Mouse (Mus musculus) common myeloid progenitor, adult 5-6 weeks (primary cell): Measurements from ENCODE around the gene Safb2. TPM values are rescaled to one million over a fixed set of nuclear protein-coding genes. Genes with fewer than 3 reads are reported as not detected.

ENCODE experiments used
- ATAC-seq: replicated peaks from 2 replicates; pipeline ENCODE4 v1.8.0; 2016; ENCODE audit warnings: low read depth, mild to moderate bottlenecking, moderate TSS enrichment, inconsistent platforms; ENCODE audit not compliant: poor library complexity, severe bottlenecking
- total RNA-seq: library from RNA; stranded (forward); fragments of 200-1000, 187-1606 nt; gene quantifications from 2 replicates; pipeline ENCODE4 v1.2.3, GENCODE M21; 2017

The Safb2 gene
- total RNA-seq, 1 experiment from 2014 or later, result 99.4 TPM

GRCm38 (mm10) chr17:56611323-56611722 is 26.9 kb upstream of the Safb2 start:
- ATAC-seq, result no peak

- peak; percentile 72 for ATAC-seq
Observed at GRCm38 (mm10) chr17:56609452-56610171, 25.2 kb upstream of the Safb2 start, which contains the start of gene 2410015M20Rik. 2410015M20Rik (minus strand) TSS chr17:56609771.

- ATAC-seq, result no peak
Observed at GRCm38 (mm10) chr17:56608699-56609098, 24.3 kb upstream of the Safb2 start.

GRCm38 (mm10) chr17:56607521-56608062 is 23.2 kb upstream of the Safb2 start:
- ATAC-seq, result no peak

GRCm38 (mm10) chr17:56605431-56605830 is 21.0 kb upstream of the Safb2 start:
- ATAC-seq, result no peak

GRCm38 (mm10) chr17:56604422-56604821 is 20.0 kb upstream of the Safb2 start:
- no peak for ATAC-seq

GRCm38 (mm10) chr17:56604070-56604380 is 19.6 kb upstream of the Safb2 start:
- no peak for ATAC-seq

GRCm38 (mm10) chr17:56603186-56604069 is 19.0 kb upstream of the Safb2 start:
- ATAC-seq, result no peak

GRCm38 (mm10) chr17:56593527-56594271 is 9.3 kb upstream of the Safb2 start:
- ATAC-seq, result no peak

GRCm38 (mm10) chr17:56592553-56592952 is 8.2 kb upstream of the Safb2 start:
- no peak for ATAC-seq

- no peak for ATAC-seq
Observed at GRCm38 (mm10) chr17:56588921-56589320, 4.5 kb upstream of the Safb2 start.

- ATAC-seq, result no peak
Observed at GRCm38 (mm10) chr17:56587773-56588172, 3.4 kb upstream of the Safb2 start.

- ATAC-seq, result peak; percentile 28
Observed at GRCm38 (mm10) chr17:56585171-56585821, 911 bp upstream of the Safb2 start.

GRCm38 (mm10) chr17:56583611-56584256 is 651 bp downstream of the Safb2 start:
- peak; percentile 4 for ATAC-seq

GRCm38 (mm10) chr17:56583071-56583470 is 1.3 kb downstream of the Safb2 start:
- no peak for ATAC-seq

GRCm38 (mm10) chr17:56572939-56573338 is 11.4 kb downstream of the Safb2 start:
- no peak for ATAC-seq

GRCm38 (mm10) chr17:56572154-56572553 is 12.2 kb downstream of the Safb2 start:
- no peak for ATAC-seq

- no peak for ATAC-seq
Observed at GRCm38 (mm10) chr17:56570287-56570686, 14.1 kb downstream of the Safb2 start.

GRCm38 (mm10) chr17:56567370-56567769 is 17.0 kb downstream of the Safb2 start:
- ATAC-seq, result no peak
